Mouse (Mus musculus): ENCODE measurements around the gene Chaf1a.

DNA sequence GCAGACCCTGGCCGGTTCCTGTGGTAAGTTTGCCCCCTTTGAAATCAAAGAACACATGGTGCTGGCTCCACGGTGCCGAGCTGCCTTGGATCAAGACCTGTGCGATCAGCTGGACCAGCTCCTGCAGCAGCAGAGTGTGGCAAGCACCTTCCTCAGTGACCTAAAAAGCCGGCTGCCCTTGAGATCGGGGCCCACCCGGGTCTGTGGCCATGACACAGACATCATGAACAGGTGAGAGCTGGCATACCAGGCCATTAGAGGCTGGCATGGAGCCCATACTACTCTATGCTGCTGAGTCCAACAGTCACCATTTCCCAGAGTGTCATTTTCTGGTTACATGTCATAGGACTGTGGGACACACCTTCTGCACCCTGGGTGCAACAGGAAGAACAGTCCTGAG, 21.8 kb downstream of the Chaf1a start:
- TF ChIP-seq CTCF (IDR thresholded peaks at IDR 0.05; ENCODE audit: borderline replicate concordance, control insufficient read depth, extremely low read depth, insufficient read depth, low read length, poor library complexity), result no peak
- TF ChIP-seq POLR2A (IDR thresholded peaks at IDR 0.05; ENCODE audit: control insufficient read depth, extremely low read depth, insufficient read depth, low read length, poor library complexity), result no peak

Data from thymus, adult 2 months (tissue).